Mouse (Mus musculus): ENCODE results near the gene Lypd3. TPM values are rescaled to one million over a fixed set of nuclear protein-coding genes. Genes with fewer than 3 reads are reported as not detected.
A peak's percentile ranks its signal among the peaks of the same experiment; 100 is the strongest.

Lypd3 gene
- 1.5 and 2.2 TPM in 2 replicates for polyA plus RNA-seq (2016; fragmentation: Nextera tagmentation; extraction: Ambion mirVana)

DNA sequence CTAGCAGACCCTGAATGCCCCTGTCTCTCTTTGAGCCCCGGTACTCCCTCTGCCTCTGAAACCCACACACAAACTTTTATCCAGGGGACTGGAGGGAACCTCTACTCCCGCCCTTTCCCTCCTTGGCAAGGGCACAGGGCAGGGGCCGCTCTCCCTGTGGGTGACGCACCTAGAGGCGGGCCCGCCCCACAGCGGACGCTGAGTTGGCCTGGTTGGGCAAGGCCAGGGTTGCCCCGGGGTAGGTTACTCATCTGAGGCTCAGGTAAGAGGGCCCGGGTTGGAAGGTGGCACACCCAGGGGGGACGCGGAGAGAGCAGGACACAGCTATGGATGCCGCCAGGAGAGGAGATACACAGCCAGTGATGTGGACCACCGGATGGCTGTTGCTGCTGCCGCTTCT lies at the start of gene Lypd3:
Gene Lypd3, plus strand, starts transcription at position 287 of the 400 bp plus-strand sequence.
- no peak for DNase-seq (ENCODE audit: low spot score)
- H3K9me3 ChIP-seq (replicated peaks) = no peaks in the 10 kb centered on the region
- no peaks in the 10 kb centered on the region for H3K36me3 ChIP-seq
- peaks cover 19% of the 10 kb centered on the region for H3K4me1 ChIP-seq
- H3K27ac ChIP-seq = no peak within 1 kb of the TSS
- WGBS = 12% methylated on average over 15 of the region's 15 CpGs
- H3K4me3 ChIP-seq = peak within 1 kb of the TSS; percentile 40; the same call in 1 of the 2 replicates
- peaks cover 70% of the 10 kb centered on the region for H3K27me3 ChIP-seq (ENCODE audit: low read depth, poor library complexity, severe bottlenecking)

DNA sequence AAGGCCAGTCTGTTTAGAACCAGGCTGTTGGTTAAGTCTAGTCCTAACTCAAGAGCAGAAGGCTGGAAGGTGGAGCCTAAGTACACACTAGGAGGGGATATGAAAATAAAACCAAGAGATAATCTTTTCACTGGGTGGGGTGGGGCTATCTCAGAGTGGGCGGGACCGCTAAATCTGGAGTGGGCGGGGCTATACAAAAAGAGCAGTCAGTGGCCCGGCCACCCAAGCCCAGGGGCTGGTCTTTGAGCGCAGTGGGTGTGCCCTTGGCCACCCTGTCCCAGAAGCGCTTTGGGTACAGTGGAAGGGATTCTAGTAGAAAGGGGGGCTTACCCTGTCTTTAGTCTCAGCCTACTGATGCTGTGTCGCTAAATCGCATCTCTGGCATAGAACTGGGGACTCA lies 49.5 kb upstream of the Lypd3 start:
- Histone ChIP-seq H3K36me3 (no peaks in the 10 kb centered on the region), H3K4me3 (peak overlapping the region; percentile 56), H3K27me3 (ENCODE audit: low read depth, poor library complexity, severe bottlenecking) (peaks cover 44% of the 10 kb centered on the region), H3K4me1 (peaks cover 10% of the 10 kb centered on the region), H3K27ac (peak overlapping the region; percentile 77), H3K9me3 (replicated peaks) (no peaks in the 10 kb centered on the region)
- WGBS = 6% methylated on average over 8 of the region's 8 CpGs
- peak; percentile 44 for DNase-seq (ENCODE audit: low spot score)

DNA sequence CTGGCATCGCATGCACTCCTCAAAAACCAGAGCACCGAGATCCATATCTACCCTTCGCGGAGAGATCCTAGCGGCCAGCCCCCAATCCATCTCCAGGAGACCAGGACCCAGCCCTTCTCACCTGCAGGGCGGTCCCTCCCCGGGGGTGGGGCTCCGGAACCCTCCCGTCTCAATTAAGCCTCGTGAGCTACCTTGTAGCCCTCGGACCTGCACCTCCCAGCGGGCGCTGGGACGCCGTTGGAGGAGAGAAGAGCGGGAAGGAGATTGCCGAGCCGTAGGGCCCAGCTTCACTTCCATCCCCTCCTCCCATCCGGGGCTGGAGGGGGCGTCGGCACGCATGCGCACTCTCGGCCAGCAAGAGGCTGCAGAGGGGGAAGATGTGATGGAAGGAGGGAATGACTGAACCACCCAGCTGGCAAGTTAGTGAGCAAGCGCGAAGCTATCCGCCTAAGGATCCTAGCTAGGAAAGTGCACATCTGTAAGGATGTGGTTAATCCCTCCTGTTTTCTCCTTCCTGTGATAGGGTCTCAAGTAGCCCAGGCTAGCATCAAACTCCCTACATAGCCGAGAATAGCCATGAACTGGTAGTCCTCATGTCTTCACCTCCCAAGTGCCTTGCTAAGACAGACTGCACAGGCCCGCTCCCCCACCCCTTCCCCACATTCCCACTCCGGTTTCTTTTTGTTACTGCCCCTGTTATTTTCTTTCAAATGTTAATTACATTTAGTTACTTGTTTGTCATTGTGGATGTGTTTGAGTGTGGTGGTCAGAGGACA lies 48.8 kb upstream of the Lypd3 start, which contains the start of the genes Ethe1 and Zfp575:
Gene Ethe1, plus strand, starts transcription at position 214 of the 776 bp plus-strand sequence.
Gene Zfp575, minus strand, starts transcription at position 312 of the 776 bp plus-strand sequence.
- Histone ChIP-seq H3K36me3 (no peaks in the 10 kb centered on the region), H3K27ac (peak within 1 kb of the TSS; percentile 77), H3K27me3 (ENCODE audit: low read depth, poor library complexity, severe bottlenecking) (peaks cover 44% of the 10 kb centered on the region), H3K9me3 (replicated peaks) (no peaks in the 10 kb centered on the region), H3K4me1 (peaks cover 10% of the 10 kb centered on the region), H3K4me3 (peak within 1 kb of the TSS; percentile 56)
- peak; percentile 87 for DNase-seq (ENCODE audit: low spot score)
- 7% methylated on average over 30 of the region's 30 CpGs for WGBS

DNA sequence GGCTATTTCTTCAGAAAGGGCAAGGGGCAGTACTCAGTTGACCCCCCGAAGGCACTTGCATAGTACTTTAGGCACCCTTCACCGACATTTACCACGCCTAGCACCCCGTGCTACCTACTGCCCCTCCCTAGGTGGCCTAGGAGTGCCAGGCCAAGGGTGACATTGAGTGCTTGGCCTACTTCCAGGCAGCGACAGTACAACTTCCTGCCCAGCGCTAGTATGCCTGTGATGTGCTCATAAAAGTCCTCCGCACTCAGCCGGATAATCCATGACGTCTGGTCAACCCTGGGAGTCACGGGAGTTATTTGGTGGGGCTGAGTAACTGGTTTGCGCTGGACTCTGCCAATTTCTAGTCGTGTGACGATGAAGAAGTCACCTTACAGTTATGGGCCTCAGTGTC lies 48.0 kb upstream of the Lypd3 start:
- peaks cover 12% of the 10 kb centered on the region for H3K4me1 ChIP-seq
- no peak for DNase-seq (ENCODE audit: low spot score)
- H3K4me3 ChIP-seq = no peak overlapping the region
- WGBS = 77% methylated on average over 13 of the region's 13 CpGs
- H3K27me3 ChIP-seq (ENCODE audit: low read depth, poor library complexity, severe bottlenecking) = peaks cover 44% of the 10 kb centered on the region
- H3K9me3 ChIP-seq (replicated peaks) = no peaks in the 10 kb centered on the region
- H3K27ac ChIP-seq = no peak overlapping the region
- no peaks in the 10 kb centered on the region for H3K36me3 ChIP-seq

DNA sequence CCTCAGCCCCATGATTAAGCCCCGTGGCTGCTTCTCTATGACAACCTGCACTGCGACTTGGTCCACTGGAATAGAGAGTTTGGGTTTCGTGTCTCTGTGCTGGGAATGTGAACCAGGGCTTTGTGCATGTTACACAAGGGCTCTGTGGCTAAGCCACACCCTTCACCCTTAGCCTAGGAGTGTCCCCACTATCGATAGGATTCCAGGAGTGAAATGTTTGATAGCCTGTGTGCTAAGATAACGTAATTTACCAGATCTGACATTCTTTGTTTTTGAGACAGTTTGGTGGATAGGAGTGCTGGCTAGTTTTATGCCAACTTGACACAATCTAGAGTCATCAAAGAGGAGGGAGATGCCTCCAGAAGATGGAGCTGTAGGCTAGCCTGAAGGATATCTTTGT lies 44.6 kb upstream of the Lypd3 start:
- 75% methylated on average over 5 of the region's 5 CpGs for WGBS
- Histone ChIP-seq H3K27ac (no peak overlapping the region), H3K27me3 (ENCODE audit: low read depth, poor library complexity, severe bottlenecking) (peaks cover 34% of the 10 kb centered on the region), H3K36me3 (no peaks in the 10 kb centered on the region), H3K4me1 (peaks cover 30% of the 10 kb centered on the region), H3K4me3 (no peak overlapping the region), H3K9me3 (replicated peaks) (no peaks in the 10 kb centered on the region)
- no peak for DNase-seq (ENCODE audit: low spot score)

DNA sequence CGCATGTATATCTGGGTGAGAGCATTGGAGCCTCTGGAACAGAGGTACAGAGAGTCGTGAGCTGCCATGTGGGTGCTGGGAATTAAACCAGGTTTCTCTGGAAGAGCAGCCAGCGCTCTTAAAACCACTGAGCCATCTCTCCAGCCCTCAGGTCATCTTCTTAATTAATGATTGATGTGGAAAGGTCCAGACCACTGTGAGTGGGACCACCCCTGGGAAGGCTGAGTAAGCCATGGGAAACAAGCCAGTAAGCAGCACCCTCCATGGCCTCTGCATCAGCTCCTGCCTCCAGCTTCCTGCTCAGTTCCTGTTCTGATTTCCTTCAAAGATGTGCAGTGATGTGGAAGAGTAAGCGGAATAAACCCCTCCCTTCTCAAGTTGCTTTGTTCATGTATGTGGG lies 44.2 kb upstream of the Lypd3 start:
- H3K4me1 ChIP-seq = peaks cover 26% of the 10 kb centered on the region
- no peak for DNase-seq (ENCODE audit: low spot score)
- no peak overlapping the region for H3K4me3 ChIP-seq
- peaks cover 30% of the 10 kb centered on the region for H3K27me3 ChIP-seq (ENCODE audit: low read depth, poor library complexity, severe bottlenecking)
- H3K9me3 ChIP-seq (replicated peaks) = no peaks in the 10 kb centered on the region
- no peak overlapping the region for H3K27ac ChIP-seq
- H3K36me3 ChIP-seq = no peaks in the 10 kb centered on the region
- 72% methylated on average over 4 of the region's 4 CpGs for WGBS

DNA sequence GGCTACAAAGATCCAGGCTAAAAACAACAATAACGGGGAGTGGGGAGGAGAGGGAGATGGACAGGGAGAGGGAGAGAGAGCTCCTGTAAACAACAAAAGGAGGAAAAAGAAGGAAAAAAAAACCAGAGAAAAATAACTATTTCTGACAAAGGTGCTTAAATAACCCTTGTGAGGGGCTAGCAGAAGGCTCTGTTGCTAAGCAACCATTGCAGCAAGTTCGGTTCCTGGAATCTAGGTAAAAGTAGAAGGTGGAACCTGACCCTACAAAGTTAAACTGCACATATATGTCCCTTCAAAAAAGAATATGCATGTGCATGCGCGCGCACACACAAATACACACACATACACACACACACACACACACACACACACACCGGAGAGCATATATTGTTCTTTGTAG lies 43.6 kb upstream of the Lypd3 start:
- whole genome bisulfite sequencing = 83% methylated on average over 6 of the region's 6 CpGs

DNA sequence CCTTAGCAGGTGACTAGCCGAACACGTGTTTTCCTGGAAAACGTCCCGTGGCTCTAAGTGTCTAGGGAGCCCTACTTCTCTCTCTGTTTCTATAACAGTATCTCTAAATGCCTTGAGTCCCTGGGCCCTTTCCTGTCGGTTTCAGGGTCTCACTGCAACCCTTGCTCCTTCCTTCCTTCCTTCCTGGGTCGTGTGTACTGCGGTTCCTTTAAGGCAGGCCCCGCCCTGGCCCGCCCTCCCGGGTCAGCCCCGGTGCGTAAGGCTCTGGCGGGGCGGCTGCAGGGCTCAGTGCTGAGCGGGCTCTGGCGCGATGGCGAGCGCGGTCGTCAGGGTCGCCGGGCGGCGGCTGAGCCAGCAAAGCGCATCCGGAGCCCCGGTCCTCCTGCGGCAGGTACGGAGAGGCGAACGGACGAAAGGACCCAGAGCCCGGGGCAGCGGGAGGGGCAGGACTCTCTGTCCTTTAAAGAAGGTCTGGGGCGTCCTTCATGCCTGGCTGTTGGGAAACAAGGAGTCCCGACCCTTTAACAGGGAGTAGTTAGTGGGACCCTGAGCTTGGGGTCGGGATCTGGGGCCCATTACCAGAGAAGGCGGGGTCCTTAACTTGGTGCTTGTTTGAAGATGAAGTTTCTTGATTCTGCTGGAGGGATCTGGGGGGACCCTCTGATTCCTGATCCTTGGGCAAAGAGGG lies 42.6 kb upstream of the Lypd3 start:
- 2% methylated on average over 39 of the region's 39 CpGs for WGBS
- peak overlapping the region; percentile 84 for H3K27ac ChIP-seq

More for the DNA sequence above, 43.6 kb upstream of the Lypd3 start:
- Histone ChIP-seq H3K9me3 (replicated peaks) (no peaks in the 10 kb centered on the region), H3K27me3 (ENCODE audit: low read depth, poor library complexity, severe bottlenecking) (peaks cover 24% of the 10 kb centered on the region), H3K36me3 (no peaks in the 10 kb centered on the region), H3K4me1 (peaks cover 20% of the 10 kb centered on the region), H3K27ac (no peak overlapping the region), H3K4me3 (no peak overlapping the region)
- no peak for DNase-seq (ENCODE audit: low spot score)

DNA sequence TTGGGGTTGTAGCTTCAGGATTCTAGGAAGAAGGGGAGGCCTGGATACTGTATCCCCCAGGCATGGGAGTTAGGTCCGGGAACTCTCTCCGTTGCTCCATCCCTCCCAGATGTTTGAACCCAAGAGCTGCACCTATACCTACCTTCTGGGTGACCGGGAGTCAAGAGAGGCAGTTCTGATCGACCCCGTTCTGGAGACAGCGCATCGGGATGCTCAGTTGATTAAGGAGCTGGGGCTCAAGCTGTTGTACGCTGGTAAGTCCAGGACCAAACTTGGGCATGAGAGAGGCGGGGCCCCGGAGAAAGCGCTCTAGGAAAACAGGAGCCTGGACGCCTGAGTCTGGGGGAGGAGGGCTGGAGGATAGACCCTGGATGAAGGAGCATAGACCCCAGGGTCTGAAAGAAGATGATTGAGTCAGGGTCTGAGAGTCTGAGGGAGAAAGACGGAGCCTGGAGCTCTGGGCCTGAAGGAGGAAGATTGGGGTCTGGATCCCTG lies 42.0 kb upstream of the Lypd3 start:
- 2% methylated on average over 13 of the region's 13 CpGs for WGBS
- no peaks in the 10 kb centered on the region for H3K9me3 ChIP-seq (replicated peaks)
- H3K36me3 ChIP-seq = no peaks in the 10 kb centered on the region
- peak overlapping the region; percentile 84 for H3K27ac ChIP-seq
- peak overlapping the region; percentile 77 for H3K4me3 ChIP-seq
- peaks cover 20% of the 10 kb centered on the region for H3K4me1 ChIP-seq
- peak; percentile 49 for DNase-seq (ENCODE audit: low spot score)
- H3K27me3 ChIP-seq (ENCODE audit: low read depth, poor library complexity, severe bottlenecking) = peaks cover 19% of the 10 kb centered on the region

More for the DNA sequence above, 42.6 kb upstream of the Lypd3 start:
- Histone ChIP-seq H3K4me1 (peaks cover 20% of the 10 kb centered on the region), H3K9me3 (replicated peaks) (no peaks in the 10 kb centered on the region), H3K4me3 (peak overlapping the region; percentile 77), H3K36me3 (no peaks in the 10 kb centered on the region), H3K27me3 (ENCODE audit: low read depth, poor library complexity, severe bottlenecking) (peaks cover 19% of the 10 kb centered on the region)
- DNase-seq (ENCODE audit: low spot score) = peak; percentile 84

DNA sequence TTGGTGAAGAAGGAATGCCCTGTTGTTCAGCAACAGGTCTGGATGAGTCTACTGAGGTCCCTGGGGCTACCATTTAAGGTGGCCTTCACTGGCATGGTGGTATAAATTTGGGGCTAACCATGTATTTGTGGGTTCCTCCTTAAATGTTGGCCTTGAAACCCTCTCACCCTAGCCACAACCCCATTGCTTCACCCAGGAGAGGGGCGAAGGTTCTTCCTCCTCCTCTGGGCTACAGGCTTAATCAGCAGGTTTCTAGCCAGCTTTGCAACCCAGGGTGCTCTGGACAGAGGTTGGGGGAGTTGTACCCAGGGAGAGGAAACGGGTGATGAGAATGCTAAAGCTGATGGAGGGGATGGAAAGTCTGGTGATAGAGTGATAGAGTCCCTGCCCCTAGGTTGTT lies 40.9 kb upstream of the Lypd3 start:
- WGBS = 74% methylated on average over 2 of the region's 2 CpGs
- peaks cover 19% of the 10 kb centered on the region for H3K27me3 ChIP-seq (ENCODE audit: low read depth, poor library complexity, severe bottlenecking)
- no peak for DNase-seq (ENCODE audit: low spot score)
- H3K27ac ChIP-seq = no peak overlapping the region
- H3K9me3 ChIP-seq (replicated peaks) = no peaks in the 10 kb centered on the region
- no peak overlapping the region for H3K4me3 ChIP-seq
- H3K36me3 ChIP-seq = no peaks in the 10 kb centered on the region
- H3K4me1 ChIP-seq = peaks cover 20% of the 10 kb centered on the region

DNA sequence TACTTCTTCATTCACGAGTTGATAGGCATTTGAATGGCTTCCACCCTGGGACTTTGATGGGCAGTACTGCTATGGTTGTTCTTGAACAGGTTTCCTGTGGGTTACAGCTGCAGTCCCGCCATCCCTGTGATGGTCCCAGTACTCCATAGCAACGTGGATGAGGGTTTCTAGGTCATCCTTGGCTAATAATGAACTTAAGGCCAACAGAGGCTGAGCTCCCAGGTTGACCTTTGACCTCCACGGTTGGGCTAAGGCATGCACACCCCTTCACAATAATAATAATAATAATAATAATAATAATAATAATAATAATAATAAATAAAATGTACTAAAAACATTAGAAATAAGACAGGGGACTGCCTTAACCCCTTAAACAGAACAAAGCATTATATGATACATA lies 38.2 kb upstream of the Lypd3 start:
- peaks cover 20% of the 10 kb centered on the region for H3K4me1 ChIP-seq
- H3K27ac ChIP-seq = no peak overlapping the region
- no peaks in the 10 kb centered on the region for H3K9me3 ChIP-seq (replicated peaks)
- H3K4me3 ChIP-seq = no peak overlapping the region
- no peaks in the 10 kb centered on the region for H3K36me3 ChIP-seq
- peaks cover 19% of the 10 kb centered on the region for H3K27me3 ChIP-seq (ENCODE audit: low read depth, poor library complexity, severe bottlenecking)
- WGBS = 74% methylated on average over 4 of the region's 4 CpGs
- no peak for DNase-seq (ENCODE audit: low spot score)

DNA sequence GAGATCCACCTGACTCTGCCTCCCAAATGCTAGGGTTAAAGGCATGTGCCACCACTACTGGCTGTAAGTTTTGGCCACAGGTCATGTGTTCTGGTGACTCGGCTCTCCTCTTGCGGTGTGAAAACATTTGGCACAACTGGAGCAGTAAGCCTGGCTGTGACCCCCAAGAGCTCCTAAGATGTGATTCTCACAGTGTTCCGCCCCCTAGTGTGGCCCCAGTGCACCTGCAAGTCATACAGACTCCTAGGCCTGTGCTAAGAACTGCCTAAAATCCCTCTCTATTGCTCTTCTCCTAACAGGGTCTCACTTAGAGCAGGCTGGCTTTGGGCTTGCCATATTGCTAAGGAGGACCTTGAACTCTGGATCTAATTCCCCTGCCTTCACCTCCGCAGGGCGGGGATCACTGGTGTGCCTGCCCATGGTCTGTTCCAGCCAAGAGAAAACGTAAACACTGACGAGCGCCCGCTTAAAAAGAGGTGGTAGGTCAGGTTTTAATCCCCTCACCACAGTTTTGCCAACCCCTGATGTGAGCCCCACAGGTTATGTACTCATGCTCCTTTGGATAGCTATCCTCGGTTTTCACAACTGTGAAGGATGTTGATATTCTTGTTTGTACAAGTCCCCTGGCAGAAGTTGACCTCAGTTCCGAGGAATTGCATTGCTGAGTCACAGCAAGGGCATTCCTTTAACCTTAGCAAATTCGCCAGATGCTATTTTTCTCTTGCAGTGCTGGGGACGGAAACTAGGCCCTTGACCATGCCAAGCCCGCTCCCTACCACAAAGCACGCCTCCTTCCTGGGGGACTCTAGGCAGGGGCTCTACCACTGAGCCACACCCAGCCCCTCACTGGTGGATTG lies 36.9 kb upstream of the Lypd3 start:
- Histone ChIP-seq H3K27me3 (ENCODE audit: low read depth, poor library complexity, severe bottlenecking) (peaks cover 16% of the 10 kb centered on the region), H3K4me3 (no peak overlapping the region), H3K27ac (no peak overlapping the region), H3K36me3 (0 out of 2 replicates have a peak, but pooled peaks cover 3% of the 10 kb centered on the region), H3K9me3 (replicated peaks) (no peaks in the 10 kb centered on the region), H3K4me1 (peaks cover 9% of the 10 kb centered on the region)
- WGBS = 74% methylated on average over 15 of the region's 15 CpGs
- DNase-seq (ENCODE audit: low spot score) = no peak
